ENCODE assay signal across 15 mouse cellular contexts in genomic region chr14:121276016-121276415, GRCm38 (mm10).
"Had no signal": no experiment of that assay in that cellular context is flagged by ENCODE, and none has a peak within 500 bp of the region (broad histone marks: within the 10 kb centered on the region; RNA-seq: fewer than 3 reads in every experiment).

No protein-coding gene starts in this region.

- H3K27ac ChIP-seq: lung, embryonic 15.5 days; macrophage; midbrain, embryonic 13.5 days; midbrain, embryonic 15.5 days; neural tube, embryonic 12.5 days; stomach, embryonic 15.5 days; stomach, postnatal 0 days had no signal

- H3K4me3 ChIP-seq: lung, embryonic 15.5 days; megakaryocyte, embryonic 14.5 days; midbrain, embryonic 13.5 days; midbrain, embryonic 15.5 days; neural tube, embryonic 12.5 days; stomach, embryonic 15.5 days had no signal

- DNase-seq: lung, adult 2 months; lung, postnatal 14 days; lung, postnatal 36 days; right cerebral cortex, postnatal 14 days; thymus, adult 2 months; thymus, postnatal 25 days; thymus, postnatal 4 days had no signal
